Mouse (Mus musculus) common myeloid progenitor, adult 5-6 weeks (primary cell): ENCODE data around the gene Plekha7. TPM values are rescaled to one million over a fixed set of nuclear protein-coding genes. Genes with fewer than 3 reads are reported as not detected.

Source experiments
- ATAC-seq: replicated peaks from 2 replicates; pipeline ENCODE4 v1.8.0; 2016; ENCODE audit warnings: low read depth, mild to moderate bottlenecking, moderate TSS enrichment, inconsistent platforms; ENCODE audit not compliant: poor library complexity, severe bottlenecking
- total RNA-seq: library from RNA; stranded (forward); fragments of 200-1000, 187-1606 nt; gene quantifications from 2 replicates; pipeline ENCODE4 v1.2.3, GENCODE M21; 2017

Plekha7 gene
- total RNA-seq, 1 experiment from 2014 or later: 3.3 TPM

DNA sequence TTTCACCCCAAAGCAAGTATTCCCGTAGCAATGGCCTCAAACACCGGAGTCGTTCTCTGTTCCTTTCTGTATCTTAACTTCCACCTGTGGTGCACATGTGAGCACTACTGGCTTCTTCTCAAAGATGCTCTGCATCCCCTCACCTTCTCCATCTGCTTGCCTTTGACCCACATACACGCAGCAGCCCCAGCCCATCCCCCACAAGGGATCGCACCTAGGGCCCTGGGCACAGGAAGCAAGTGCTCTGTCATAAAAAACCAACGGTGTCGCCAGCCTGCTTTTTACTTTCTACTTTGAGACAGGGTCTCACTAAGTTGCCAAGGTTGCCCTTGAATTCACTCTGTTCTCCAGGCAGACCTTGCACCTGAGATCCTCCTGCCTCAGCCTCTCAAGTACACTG is 113.2 kb downstream of the Plekha7 start:
- ATAC-seq: no peak

DNA sequence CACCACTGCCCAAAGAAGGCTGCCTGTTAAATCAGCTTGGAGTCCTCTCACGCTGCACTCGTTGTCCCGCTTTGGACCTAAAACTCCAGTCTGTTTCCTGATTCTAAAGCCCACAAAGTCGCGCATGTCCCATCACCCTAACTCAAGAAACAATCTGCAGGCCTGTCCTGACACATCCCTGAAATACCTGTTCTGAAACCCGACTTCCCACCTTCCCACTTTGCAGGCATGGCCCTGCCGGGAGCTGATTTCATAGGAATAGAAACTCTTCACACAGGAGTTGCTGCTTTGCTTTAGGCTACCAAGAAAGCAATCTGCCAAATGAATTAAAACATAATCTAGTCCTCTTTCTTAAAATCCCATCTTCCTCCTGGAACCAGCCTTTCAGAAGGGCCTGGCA is 115.2 kb downstream of the Plekha7 start:
- ATAC-seq: no peak

DNA sequence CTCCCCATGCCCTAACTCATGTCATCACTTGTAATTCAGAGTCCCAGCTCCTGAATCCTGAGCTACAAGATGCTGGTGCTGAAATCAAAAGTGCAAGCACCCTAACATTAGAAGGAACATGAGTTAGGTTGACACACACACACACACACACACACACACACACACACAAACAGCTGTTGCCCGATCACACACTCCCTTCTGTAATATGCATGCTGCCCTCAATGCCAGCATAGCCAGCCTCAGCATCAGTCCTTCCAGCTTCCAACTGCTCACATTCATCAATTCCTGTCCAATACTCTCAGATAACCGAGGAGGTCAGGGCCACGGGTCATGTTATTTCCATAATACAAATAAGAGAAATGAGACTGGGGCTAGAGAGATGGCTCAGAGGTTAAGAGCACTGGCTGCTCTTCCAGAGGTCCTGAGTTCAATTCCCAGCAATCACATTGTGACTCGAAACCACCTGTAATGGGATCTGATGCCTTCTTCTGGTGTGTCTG is 116.0 kb downstream of the Plekha7 start:
- ATAC-seq: no peak

DNA sequence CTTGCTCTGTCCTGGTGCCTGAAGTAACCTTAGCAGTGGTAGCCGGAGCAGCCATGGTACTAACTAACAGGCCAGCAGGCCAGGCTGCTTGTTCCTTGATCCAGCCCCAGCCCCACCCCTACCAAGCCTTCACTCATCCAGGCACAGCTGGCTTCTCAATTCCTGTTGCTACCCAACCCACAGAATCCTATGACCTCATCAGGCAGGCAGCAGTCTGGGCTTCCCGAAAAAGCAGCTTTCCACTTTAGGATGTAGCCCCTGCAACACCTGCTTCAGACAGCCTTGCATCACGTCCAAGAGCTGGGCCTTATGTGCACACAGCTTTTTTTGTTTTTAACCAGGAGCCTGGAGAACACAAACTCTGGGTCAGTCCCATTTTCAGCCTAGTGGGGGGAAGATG is 117.0 kb downstream of the Plekha7 start:
- no peak for ATAC-seq

- ATAC-seq: no peak
These were observed 118.5 kb downstream of the Plekha7 start for GRCm38 (mm10) chr7:116189708-116190107.

DNA sequence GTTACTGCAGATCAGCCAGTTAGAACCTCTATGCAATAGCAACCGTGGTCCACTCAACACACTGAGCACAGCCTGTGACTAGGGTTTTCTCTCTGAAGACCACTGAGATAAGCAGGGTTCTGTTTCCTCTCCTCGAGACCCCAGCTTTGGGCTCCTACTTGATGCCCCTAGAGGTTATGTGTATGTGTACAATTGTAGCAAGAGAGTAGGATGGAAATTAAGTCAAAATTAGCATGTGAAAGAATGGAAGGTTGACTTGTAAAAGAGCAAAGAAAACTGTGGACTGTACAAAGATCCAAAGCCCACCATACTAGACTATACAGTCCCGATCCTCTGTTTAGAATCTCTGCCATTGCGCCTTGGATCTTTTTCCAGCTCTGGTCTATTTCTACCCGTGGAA is 119.8 kb downstream of the Plekha7 start:
- no peak for ATAC-seq

- ATAC-seq: no peak
These were observed 120.7 kb downstream of the Plekha7 start for GRCm38 (mm10) chr7:116187521-116187920.

DNA sequence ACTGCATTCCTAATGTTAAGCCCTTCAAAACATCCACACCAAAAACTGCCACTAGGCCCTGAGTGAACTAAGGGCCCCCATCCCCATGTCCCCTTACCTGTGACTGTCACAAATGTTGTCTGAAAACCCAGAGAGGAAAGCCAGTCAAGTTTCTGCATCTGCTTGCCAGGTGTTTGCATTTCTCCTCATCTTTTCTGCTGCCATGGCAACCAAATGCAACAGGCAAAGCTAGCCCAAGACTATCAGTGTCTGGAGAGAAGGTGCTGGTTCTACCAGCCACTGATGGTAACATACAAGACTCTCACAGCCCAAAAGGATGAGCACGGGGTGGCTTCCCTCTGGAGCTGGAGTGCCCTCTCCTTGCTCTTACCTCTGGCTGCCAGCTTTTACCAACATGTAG is 121.3 kb downstream of the Plekha7 start:
- no peak for ATAC-seq

GRCm38 (mm10) chr7:116186156-116186555 is 122.0 kb downstream of the Plekha7 start:
- ATAC-seq: no peak

DNA sequence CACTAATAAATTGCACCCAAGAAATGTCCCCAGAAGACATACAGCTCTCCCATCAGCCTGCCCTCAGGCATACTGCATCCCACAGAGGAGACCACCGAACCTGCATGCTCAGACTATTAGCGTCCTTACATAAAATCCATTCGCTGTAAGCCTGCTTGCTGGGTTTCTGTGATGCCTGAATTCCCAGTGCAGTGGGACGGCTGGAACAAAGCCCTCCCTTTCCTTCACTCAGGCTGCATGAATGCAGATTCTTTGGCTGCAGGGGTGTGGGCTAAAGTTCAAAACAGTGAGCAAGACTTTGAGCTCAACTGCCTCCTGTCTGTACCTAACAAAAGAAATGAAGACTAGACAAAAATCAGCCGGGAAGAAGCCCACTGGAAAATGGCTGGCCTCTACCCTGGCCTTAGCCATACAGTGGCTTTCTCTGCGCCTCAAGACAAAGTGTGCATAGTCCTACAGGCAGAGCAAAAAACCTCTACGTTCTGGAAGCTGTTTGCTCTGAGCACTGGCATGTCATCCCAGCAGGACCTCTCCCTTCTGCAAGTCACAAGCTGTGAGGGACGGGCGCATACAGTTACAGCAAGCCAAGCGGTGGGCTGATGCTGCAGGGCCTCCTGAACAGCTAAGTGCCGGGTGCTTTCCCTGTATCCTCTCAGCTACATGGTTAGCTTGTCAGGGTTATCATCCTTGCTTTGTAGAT is 123.7 kb downstream of the Plekha7 start:
- ATAC-seq: no peak

DNA sequence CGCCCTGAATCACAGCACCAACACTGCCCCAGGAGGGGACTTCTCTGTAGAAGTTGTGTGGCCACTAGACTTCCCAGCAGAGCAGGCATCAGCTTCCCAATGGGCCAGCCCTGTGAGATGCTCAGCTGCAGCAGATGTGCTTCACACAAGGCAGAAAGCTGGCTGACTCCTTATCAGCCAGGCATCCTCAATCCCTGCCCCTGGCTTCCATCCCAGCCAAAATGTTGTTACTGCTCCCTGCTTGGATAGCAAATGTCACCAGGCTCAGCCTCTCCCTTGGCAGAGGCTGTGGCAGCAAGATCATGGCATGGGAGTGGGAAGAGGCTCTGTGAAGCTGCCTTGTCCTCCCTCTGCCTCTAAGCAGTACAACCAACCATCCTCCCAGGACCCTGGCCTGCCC is 125.7 kb downstream of the Plekha7 start:
- no peak for ATAC-seq

DNA sequence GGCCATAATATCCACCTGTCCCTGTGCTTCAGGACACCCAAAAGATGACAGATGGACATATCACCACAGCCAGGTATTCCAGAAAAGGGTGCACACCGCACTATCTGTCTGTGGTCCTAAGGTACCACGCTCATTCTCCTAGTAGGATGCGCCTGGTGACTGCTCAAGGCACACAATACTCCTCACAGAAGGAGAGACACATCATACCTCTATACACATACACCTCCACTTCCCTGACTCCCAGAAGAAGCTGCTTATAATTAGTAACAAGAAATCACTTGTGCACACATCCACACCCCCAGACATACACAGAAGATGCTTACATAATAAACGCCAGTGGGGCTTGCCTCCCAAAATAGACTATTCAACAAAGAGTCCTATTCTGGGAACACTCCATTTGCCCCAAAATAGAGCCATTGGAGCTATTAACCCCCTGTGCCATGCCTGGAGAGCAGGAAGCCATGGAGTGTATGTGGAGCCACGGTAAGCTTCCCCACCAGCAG is 126.7 kb downstream of the Plekha7 start:
- ATAC-seq: no peak

DNA sequence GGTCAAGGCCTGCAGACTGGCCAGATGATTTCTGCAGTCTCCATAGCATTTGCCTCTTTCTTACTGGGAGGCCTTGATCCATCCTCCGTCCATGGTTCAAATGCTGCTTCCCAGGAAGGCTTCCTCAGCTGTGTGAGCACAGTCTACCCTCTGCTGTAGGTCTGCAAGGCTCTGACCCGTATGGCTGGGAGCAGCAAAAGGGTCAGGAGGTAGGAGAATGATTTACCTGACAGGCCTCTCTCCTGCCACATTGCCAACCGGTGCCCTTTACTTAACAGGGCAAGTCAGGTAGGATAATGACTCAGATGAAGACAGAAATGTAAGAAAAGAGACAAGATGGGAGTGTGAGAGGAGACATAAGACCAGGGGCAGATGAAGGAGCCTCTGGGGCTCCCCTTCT is 129.3 kb downstream of the Plekha7 start:
- ATAC-seq: no peak

DNA sequence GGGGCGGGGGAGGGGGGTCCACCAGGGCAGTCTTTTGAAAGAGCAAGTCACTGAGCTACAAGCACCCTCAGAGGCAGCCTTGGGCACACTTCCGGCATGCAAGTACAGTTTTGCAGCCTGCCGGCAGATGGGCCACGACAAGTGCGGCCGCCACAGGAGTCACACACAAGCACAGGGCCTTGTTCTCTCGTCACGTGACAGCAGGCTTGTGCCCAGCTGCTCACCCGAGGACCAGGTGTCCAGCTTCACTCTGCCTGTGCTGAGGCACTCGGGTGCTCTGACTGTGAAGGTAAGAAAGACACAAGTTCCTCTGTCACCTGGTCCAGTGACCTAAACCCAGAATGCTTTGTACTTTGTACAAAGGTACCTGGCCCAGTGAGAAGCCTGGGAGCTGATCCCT is 135.4 kb downstream of the Plekha7 start:
- no peak for ATAC-seq

- ATAC-seq: no peak
These were observed 138.8 kb downstream of the Plekha7 start for GRCm38 (mm10) chr7:116169426-116169825.

DNA sequence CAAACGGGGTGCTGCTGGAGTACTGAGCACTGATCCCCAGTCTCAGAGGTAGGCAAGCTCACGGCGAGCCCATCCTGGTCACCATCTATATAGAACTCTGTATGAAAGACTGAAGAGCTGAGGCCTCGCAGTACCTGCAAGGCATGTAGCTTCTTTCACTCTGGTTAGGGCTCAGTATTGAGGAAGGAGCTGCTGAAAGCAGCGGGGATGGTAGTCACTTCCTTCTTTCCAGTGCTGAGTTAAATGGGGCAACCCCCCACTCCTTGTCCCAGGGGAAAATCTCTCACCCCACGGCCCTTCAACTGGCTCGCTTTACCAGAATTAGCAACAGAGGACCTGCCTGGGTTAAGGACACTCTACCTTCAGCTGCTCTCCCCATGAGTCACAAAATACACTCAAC is 140.0 kb downstream of the Plekha7 start:
- peak; percentile 60 for ATAC-seq

GRCm38 (mm10) chr7:116164232-116164631 is 143.9 kb downstream of the Plekha7 start:
- no peak for ATAC-seq

DNA sequence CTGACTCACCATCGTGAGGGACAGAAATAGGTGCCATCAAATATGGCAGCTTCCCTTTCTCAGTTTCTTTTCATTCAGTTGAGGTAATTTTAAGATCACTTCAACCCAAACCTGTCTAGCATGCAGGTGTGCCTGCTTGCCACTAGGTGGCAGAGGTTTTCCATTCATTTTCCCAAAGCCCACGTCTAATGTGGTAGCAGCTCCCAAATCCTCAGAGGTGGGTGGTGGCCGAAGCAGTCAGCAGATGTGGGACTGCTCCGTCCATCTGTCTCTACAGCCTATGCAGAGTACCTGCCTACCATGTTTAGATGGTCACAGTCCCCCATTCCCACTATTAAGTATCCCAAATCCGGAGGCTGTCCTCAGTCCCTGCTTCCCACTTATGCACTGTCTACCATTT is 146.6 kb downstream of the Plekha7 start:
- peak; percentile 79 for ATAC-seq

DNA sequence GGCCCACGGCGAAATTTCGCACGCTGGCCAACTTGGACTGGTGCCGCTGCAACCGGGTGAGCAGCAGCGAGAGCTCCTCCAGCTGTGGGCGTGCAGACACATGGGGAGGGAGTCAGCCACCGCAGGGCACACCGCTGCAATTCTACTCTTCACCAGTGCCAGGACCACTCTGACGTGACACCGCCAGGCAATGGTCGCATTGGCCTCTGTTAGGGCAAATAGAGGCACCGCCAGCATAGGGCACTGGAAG is 151.4 kb downstream of the Plekha7 start:
- ATAC-seq: no peak

- no peak for ATAC-seq
These were observed 151.9 kb downstream of the Plekha7 start for GRCm38 (mm10) chr7:116156072-116156893.

- peak; percentile 79 for ATAC-seq
These were observed 154.3 kb downstream of the Plekha7 start for GRCm38 (mm10) chr7:116153781-116154368.
